Mouse (Mus musculus): ENCODE measurements at regions not wholly inside any gene's neighbourhood (a gene's known extent, or its start where the extent isn't known, plus 50 kb on each side); places are given as distances from the start of the nearest gene placed in this dataset.

- no peak for DNase-seq
These were observed 344.2 kb downstream of the Galc start for GRCm38 (mm10) chr12:97915026-97915425.

- DNase-seq = no peak
These were observed 346.5 kb downstream of the Galc start for GRCm38 (mm10) chr12:97912730-97913129.

- no peak for DNase-seq
These were observed 360.0 kb downstream of the Galc start for GRCm38 (mm10) chr12:97899266-97899665.

GRCm38 (mm10) chr12:97898178-97898577 lies 361.1 kb downstream of the Galc start:
- DNase-seq = no peak

- DNase-seq = no peak
These were observed 363.3 kb downstream of the Galc start for GRCm38 (mm10) chr12:97895981-97896380.

GRCm38 (mm10) chr12:97888801-97889455 lies 370.3 kb downstream of the Galc start:
- no peak for DNase-seq

GRCm38 (mm10) chr12:97888291-97888800 lies 370.9 kb downstream of the Galc start:
- DNase-seq = no peak

- DNase-seq = no peak
These were observed 376.8 kb downstream of the Galc start for GRCm38 (mm10) chr12:97882439-97882838.

GRCm38 (mm10) chr12:97872391-97872790 lies 386.9 kb downstream of the Galc start:
- peak; percentile 15 for DNase-seq

GRCm38 (mm10) chr12:97862921-97863320 lies 396.3 kb downstream of the Galc start:
- DNase-seq = no peak

- no peak for DNase-seq
These were observed 422.9 kb downstream of the Galc start for GRCm38 (mm10) chr12:97836202-97836908.

GRCm38 (mm10) chr12:97793364-97794120 lies 465.7 kb downstream of the Galc start:
- DNase-seq = no peak

- DNase-seq = no peak
These were observed 475.8 kb downstream of the Galc start for GRCm38 (mm10) chr12:97783476-97783875.

GRCm38 (mm10) chr12:97759116-97759515 lies 500.1 kb downstream of the Galc start:
- DNase-seq = no peak

- no peak for DNase-seq
These were observed 500.6 kb downstream of the Galc start for GRCm38 (mm10) chr12:97758624-97759023.

GRCm38 (mm10) chr12:97750166-97750565 lies 509.1 kb downstream of the Galc start:
- no peak for DNase-seq

- DNase-seq = no peak
These were observed 518.3 kb downstream of the Galc start for GRCm38 (mm10) chr12:97740927-97741326.

- DNase-seq = no peak
These were observed 527.1 kb downstream of the Galc start for GRCm38 (mm10) chr12:97732078-97732580.

- DNase-seq = no peak
These were observed 538.7 kb downstream of the Galc start for GRCm38 (mm10) chr12:97720554-97720953.

- no peak for DNase-seq
These were observed 541.4 kb downstream of the Galc start for GRCm38 (mm10) chr12:97717812-97718211.

All from adrenal gland, adult 8-10 months (tissue).